Mouse (Mus musculus) liver, postnatal 0 days (tissue): Measurements from ENCODE around the gene Nbeal1. TPM values are rescaled to one million over a fixed set of nuclear protein-coding genes. Genes with fewer than 3 reads are reported as not detected.
A peak's percentile ranks its signal among the peaks of the same experiment; 100 is the strongest.

Source experiments
- ATAC-seq: fragments of 200-750 bp; cut with Nextera tagmentation; 2 replicates; pipeline ENCODE4 v1.8.0; 2017; ENCODE audit warnings: mild to moderate bottlenecking, moderate library complexity
- DNase-seq: peaks from one replicate; pipeline ENCODE4 v3.0.0-alpha.2; 2016
- H3K27ac ChIP-seq: fragments of 300-500 bp; sonication (generic); 2 replicates; pipeline ENCODE4 v1.5.1; 2014; ENCODE audit warnings: antibody characterized with exemption, moderate library complexity, mild to moderate bottlenecking, low read depth
- H3K27me3 ChIP-seq: fragments of 300-500 bp; sonication (generic); 2 replicates; pipeline ENCODE4 v1.6.1; 2014; ENCODE audit warnings: low read length, control low read depth, mixed read lengths; ENCODE audit not compliant: insufficient read depth
- H3K36me3 ChIP-seq: fragments of 300-500 bp; sonication (generic); replicated peaks from 2 replicates; pipeline ENCODE4 v1.6.1; 2014; ENCODE audit warnings: mild to moderate bottlenecking, control low read depth, low read length, moderate library complexity, mixed read lengths; ENCODE audit not compliant: insufficient read depth
- H3K4me1 ChIP-seq: fragments of 300-500 bp; sonication (generic); 2 replicates; pipeline ENCODE4 v1.6.1; 2014; ENCODE audit warnings: antibody characterized with exemption, mild to moderate bottlenecking, control low read depth; ENCODE audit not compliant: insufficient read depth
- H3K4me2 ChIP-seq: fragments of 300-500 bp; sonication (generic); 2 replicates; pipeline ENCODE4 v1.6.1; 2014; ENCODE audit warnings: low read depth, mild to moderate bottlenecking, low read length, moderate library complexity, mixed read lengths
- H3K4me3 ChIP-seq: fragments of 300-500 bp; sonication (generic); 2 replicates; pipeline ENCODE4 v1.5.1; 2014; ENCODE audit warnings: low read depth, low read length
- H3K9ac ChIP-seq: fragments of 300-500 bp; sonication (generic); replicated peaks from 2 replicates; pipeline ENCODE4 v1.6.1; 2014; ENCODE audit warnings: mild to moderate bottlenecking, moderate library complexity
- H3K9me3 ChIP-seq: fragments of 300-500 bp; sonication (generic); 2 replicates; pipeline ENCODE4 v1.6.1; 2016; ENCODE audit warnings: mild to moderate bottlenecking, control low read depth, low read length, mixed read lengths
- CTCF ChIP-seq: sonication (generic); IDR thresholded peaks from 2 replicates; pipeline ENCODE4 v1.5.1; 2016; ENCODE audit warnings: antibody characterized with exemption, low read depth
- EP300 ChIP-seq: IDR thresholded peaks from 2 replicates; pipeline ENCODE4 v1.6.1; 2016; ENCODE audit warnings: antibody characterized with exemption, low read depth, mild to moderate bottlenecking
- WGBS: fragments of 180-500 bp; shearing (Covaris S2); extraction: QIAGEN DNeasy Blood & Tissue Kit; methylation state at CpG from one replicate; pipeline ENCODE4 v1.1.7; 2014; ENCODE audit not compliant: insufficient replicate concordance; 5-methylcytosine and 5-hydroxymethylcytosine counted together
- polyA plus RNA-seq: library from polyadenylated mRNA; unstranded; fragments of >200 nt; fragmentation: Nextera tagmentation; extraction: Ambion mirVana; gene quantifications from 2 replicates; pipeline ENCODE4 v1.2.1, GENCODE M21; 2015

Nbeal1 gene
- polyA plus RNA-seq = 2.1 and 2.6 TPM in 2 replicates

GRCm38 (mm10) chr1:60179932-60180783, at the start of gene Nbeal1:
Gene Nbeal1 (plus strand): TSS chr1:60180599.
- Histone ChIP-seq H3K36me3 (no peaks in the 10 kb centered on the region; the same call in 1 of the 2 replicates), H3K9me3 (no peaks in the 10 kb centered on the region), H3K4me3 (peak within 1 kb of the TSS; percentile 86), H3K9ac (peak within 1 kb of the TSS; percentile 93), H3K4me2 (peak within 1 kb of the TSS; percentile 80), H3K27ac (peak within 1 kb of the TSS; percentile 97), H3K4me1 (peaks cover 6% of the 10 kb centered on the region; the same call in 1 of the 2 replicates), H3K27me3 (no peaks in the 10 kb centered on the region)
- ATAC-seq (peak; percentile 98), DNase-seq (peak; percentile 99)
- TF ChIP-seq CTCF (peak; percentile 36), EP300 (no peak)
- under 1% methylated on average over 68 of the region's 74 CpGs for WGBS

DNA sequence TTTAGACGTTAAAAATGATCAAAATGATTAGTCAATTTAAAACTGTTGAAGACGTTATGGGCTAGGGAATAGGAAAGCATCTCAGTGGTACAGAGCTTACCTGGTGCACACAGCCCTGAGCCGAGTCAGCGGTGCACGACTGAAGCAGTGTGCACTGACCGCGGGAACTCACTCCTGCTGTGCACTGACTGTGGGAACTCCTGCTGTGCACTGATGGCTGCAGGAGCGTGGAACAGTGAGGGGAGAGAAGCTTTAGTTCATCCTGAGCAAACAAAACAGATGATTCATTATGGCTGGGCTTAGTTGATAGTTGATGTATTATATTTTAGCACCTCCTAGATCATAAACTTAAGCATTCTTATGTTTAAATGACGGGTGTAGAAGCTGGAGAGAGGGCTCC, 43.1 kb upstream of the Nbeal1 start:
- ATAC-seq (no peak), DNase-seq (no peak)
- no peak for TF ChIP-seq CTCF
- TF ChIP-seq EP300 = no peak
- H3K9ac ChIP-seq = no peak overlapping the region
- no peaks in the 10 kb centered on the region for H3K9me3 ChIP-seq
- H3K36me3 ChIP-seq = peaks cover 13% of the 10 kb centered on the region
- H3K4me1 ChIP-seq = no peaks in the 10 kb centered on the region
- H3K4me2 ChIP-seq = no peak overlapping the region
- no peaks in the 10 kb centered on the region for H3K27me3 ChIP-seq
- WGBS = 77% methylated on average over 9 of the region's 9 CpGs
- H3K4me3 ChIP-seq = no peak overlapping the region
- H3K27ac ChIP-seq = no peak overlapping the region

GRCm38 (mm10) chr1:60152700-60153099, 27.7 kb upstream of the Nbeal1 start:
- no peak for ATAC-seq
- Histone ChIP-seq H3K4me2 (no peak overlapping the region), H3K9ac (no peak overlapping the region), H3K27me3 (no peaks in the 10 kb centered on the region), H3K4me3 (no peak overlapping the region), H3K27ac (no peak overlapping the region), H3K36me3 (peaks cover 3% of the 10 kb centered on the region; the same call in 1 of the 2 replicates), H3K9me3 (no peaks in the 10 kb centered on the region), H3K4me1 (no peaks in the 10 kb centered on the region)
- TF ChIP-seq EP300 (no peak), CTCF (peak; percentile 28; the same call in 1 of the 2 replicates)
- 71% methylated on average over 5 of the region's 5 CpGs for WGBS
- DNase-seq = no peak

DNA sequence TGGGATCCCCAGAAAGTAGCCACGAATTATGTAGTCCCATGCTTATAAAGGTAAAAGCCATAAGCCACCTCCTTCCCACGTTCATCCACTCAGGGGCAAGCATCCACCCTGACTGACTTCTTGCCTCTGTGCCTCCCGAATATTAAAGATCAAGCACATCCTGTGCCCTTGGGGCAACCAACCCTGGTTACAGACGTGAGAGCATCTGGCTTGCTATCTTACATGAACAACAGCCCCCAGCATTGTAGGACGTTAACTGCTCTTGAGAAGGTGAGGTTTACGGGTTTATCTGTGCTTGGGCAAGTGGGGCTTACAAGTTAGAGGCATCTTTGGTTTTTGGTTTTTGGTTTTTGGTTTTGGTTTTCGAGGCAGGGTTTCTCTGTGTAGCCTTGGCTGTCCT, 23.7 kb upstream of the Nbeal1 start:
- TF ChIP-seq CTCF = no peak
- no peak for TF ChIP-seq EP300
- 66% methylated on average over 7 of the region's 7 CpGs for WGBS
- Histone ChIP-seq H3K4me2 (no peak overlapping the region), H3K4me3 (no peak overlapping the region), H3K4me1 (no peaks in the 10 kb centered on the region), H3K9ac (no peak overlapping the region), H3K36me3 (no peaks in the 10 kb centered on the region), H3K9me3 (no peaks in the 10 kb centered on the region), H3K27me3 (no peaks in the 10 kb centered on the region), H3K27ac (no peak overlapping the region)
- DNase-seq (no peak), ATAC-seq (no peak)

DNA sequence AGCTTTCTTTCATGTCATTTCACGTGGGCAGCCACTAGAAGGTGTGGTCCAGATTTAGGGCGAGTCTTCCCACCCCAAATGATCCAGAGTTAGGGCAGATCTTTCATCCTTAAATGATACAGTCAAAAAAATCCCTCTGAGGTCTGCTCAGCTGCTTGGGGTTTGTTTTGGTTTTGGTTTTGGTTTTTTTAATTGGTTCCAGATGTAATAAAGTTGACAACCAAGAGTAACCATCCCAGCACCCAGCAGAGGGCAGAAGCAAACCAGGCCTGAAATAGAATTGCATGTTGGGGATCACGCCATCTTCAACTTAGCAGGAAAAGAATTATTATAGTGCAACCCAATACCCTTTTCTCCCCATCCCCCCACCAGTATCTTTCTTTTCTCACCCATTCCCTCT, 22.0 kb upstream of the Nbeal1 start:
- Histone ChIP-seq H3K36me3 (no peaks in the 10 kb centered on the region), H3K9me3 (no peaks in the 10 kb centered on the region), H3K27me3 (no peaks in the 10 kb centered on the region), H3K9ac (no peak overlapping the region), H3K27ac (no peak overlapping the region), H3K4me3 (no peak overlapping the region), H3K4me2 (peak overlapping the region; percentile 32), H3K4me1 (no peaks in the 10 kb centered on the region)
- WGBS = 46% methylated on average over 3 of the region's 3 CpGs
- ATAC-seq (no peak), DNase-seq (peak; percentile 29)
- TF ChIP-seq CTCF (peak; percentile 67), EP300 (no peak)

DNA sequence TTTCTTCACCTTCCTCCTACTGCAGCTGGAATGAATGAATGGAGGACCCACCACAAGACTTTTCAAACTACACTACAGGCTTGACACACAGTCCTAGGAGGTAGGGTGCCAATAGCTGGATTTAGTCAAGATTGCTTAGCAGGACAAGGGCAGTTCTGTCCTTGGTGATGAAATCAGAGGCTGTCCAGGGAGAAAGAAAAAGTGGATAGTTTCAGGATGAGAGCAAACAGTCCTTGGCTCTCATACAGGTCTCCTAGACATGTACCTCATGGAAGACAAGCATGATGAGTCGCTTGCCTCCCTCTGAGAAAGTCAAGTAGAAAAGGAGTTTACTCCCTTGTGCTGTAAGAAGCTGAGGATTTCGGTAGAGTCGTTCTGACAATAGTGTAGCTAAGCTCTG, 16.7 kb upstream of the Nbeal1 start:
- Histone ChIP-seq H3K4me1 (no peaks in the 10 kb centered on the region), H3K36me3 (no peaks in the 10 kb centered on the region), H3K27ac (no peak overlapping the region), H3K4me2 (no peak overlapping the region), H3K9ac (no peak overlapping the region), H3K27me3 (no peaks in the 10 kb centered on the region), H3K9me3 (no peaks in the 10 kb centered on the region), H3K4me3 (no peak overlapping the region)
- TF ChIP-seq CTCF (no peak), EP300 (no peak)
- no peak for DNase-seq
- 70% methylated on average over 3 of the region's 3 CpGs for WGBS
- no peak for ATAC-seq
